Mouse (Mus musculus): ENCODE data around the gene Rrp15. TPM values are rescaled to one million over a fixed set of nuclear protein-coding genes. Genes with fewer than 3 reads are reported as not detected.
A peak's percentile ranks its signal among the peaks of the same experiment; 100 is the strongest.
"Not testable (repeated sequence)": the region's sequence is repeated elsewhere in the genome, so short reads cannot be mapped to it uniquely, and the experiment has no call there.

The Rrp15 gene
- polyA plus RNA-seq (2015; fragmentation: Nextera tagmentation; extraction: Ambion mirVana): 30.8 and 31.4 TPM in 2 replicates

GRCm38 (mm10) chr1:186748724-186749653 lies at the start of gene Rrp15:
Gene Rrp15 (minus strand): TSS chr1:186749358.
- Histone ChIP-seq H3K36me3 (no peaks in the 10 kb centered on the region), H3K4me2 (peak within 1 kb of the TSS; percentile 70), H3K4me1 (replicated peaks) (peaks cover 22% of the 10 kb centered on the region), H3K9ac (peak within 1 kb of the TSS; percentile 78), H3K27me3 (no peaks in the 10 kb centered on the region), H3K4me3 (peak within 1 kb of the TSS; percentile 74), H3K9me3 (no peaks in the 10 kb centered on the region), H3K27ac (replicated peaks) (peak within 1 kb of the TSS; percentile 85)
- peak; percentile 93 for ATAC-seq (ENCODE audit: low FRiP score, low read depth)
- 0% methylated on average over 46 of the region's 46 CpGs for WGBS

GRCm38 (mm10) chr1:186797991-186798390 lies 48.8 kb upstream of the Rrp15 start:
- Histone ChIP-seq H3K4me1 (replicated peaks) (no peaks in the 10 kb centered on the region), H3K9ac (no peak overlapping the region), H3K27me3 (no peaks in the 10 kb centered on the region), H3K4me2 (no peak overlapping the region), H3K27ac (replicated peaks) (no peak overlapping the region), H3K9me3 (no peaks in the 10 kb centered on the region), H3K4me3 (no peak overlapping the region), H3K36me3 (no peaks in the 10 kb centered on the region)
- ATAC-seq (ENCODE audit: low FRiP score, low read depth): no peak
- WGBS: 49% methylated on average over 6 of the region's 6 CpGs

GRCm38 (mm10) chr1:186785359-186785758 lies 36.2 kb upstream of the Rrp15 start:
- H3K4me3 ChIP-seq: no peak overlapping the region
- no peak overlapping the region for H3K9ac ChIP-seq
- 84% methylated on average over 4 of the region's 4 CpGs for WGBS
- H3K27me3 ChIP-seq: no peaks in the 10 kb centered on the region
- no peaks in the 10 kb centered on the region for H3K36me3 ChIP-seq
- no peaks in the 10 kb centered on the region for H3K4me1 ChIP-seq (replicated peaks)
- H3K4me2 ChIP-seq: no peak overlapping the region
- H3K27ac ChIP-seq (replicated peaks): no peak overlapping the region
- ATAC-seq (ENCODE audit: low FRiP score, low read depth): no peak
- no peaks in the 10 kb centered on the region for H3K9me3 ChIP-seq

GRCm38 (mm10) chr1:186780826-186781225 lies 31.7 kb upstream of the Rrp15 start:
- H3K9me3 ChIP-seq: no peaks in the 10 kb centered on the region
- H3K4me2 ChIP-seq: no peak overlapping the region
- no peaks in the 10 kb centered on the region for H3K4me1 ChIP-seq (replicated peaks)
- no peaks in the 10 kb centered on the region for H3K27me3 ChIP-seq
- no peak for ATAC-seq (ENCODE audit: low FRiP score, low read depth)
- no peak overlapping the region for H3K27ac ChIP-seq (replicated peaks)
- H3K4me3 ChIP-seq: no peak overlapping the region
- H3K9ac ChIP-seq: no peak overlapping the region
- 75% methylated on average over 2 of the region's 2 CpGs for WGBS
- no peaks in the 10 kb centered on the region for H3K36me3 ChIP-seq

- Histone ChIP-seq H3K9me3 (no peaks in the 10 kb centered on the region), H3K4me1 (replicated peaks) (no peaks in the 10 kb centered on the region), H3K27ac (replicated peaks) (no peak overlapping the region), H3K27me3 (no peaks in the 10 kb centered on the region), H3K4me3 (no peak overlapping the region), H3K9ac (no peak overlapping the region), H3K36me3 (no peaks in the 10 kb centered on the region), H3K4me2 (no peak overlapping the region)
- no peak for ATAC-seq (ENCODE audit: low FRiP score, low read depth)
- 78% methylated on average over 3 of the region's 3 CpGs for WGBS
These were observed 24.0 kb upstream of the Rrp15 start for GRCm38 (mm10) chr1:186773124-186773523.

GRCm38 (mm10) chr1:186772547-186773077 lies 23.5 kb upstream of the Rrp15 start:
- Histone ChIP-seq H3K4me2 (no peak overlapping the region), H3K9me3 (no peaks in the 10 kb centered on the region), H3K9ac (no peak overlapping the region), H3K36me3 (no peaks in the 10 kb centered on the region), H3K4me3 (no peak overlapping the region), H3K27me3 (no peaks in the 10 kb centered on the region), H3K4me1 (replicated peaks) (no peaks in the 10 kb centered on the region), H3K27ac (replicated peaks) (no peak overlapping the region)
- ATAC-seq (ENCODE audit: low FRiP score, low read depth): no peak
- 76% methylated on average over 8 of the region's 8 CpGs for WGBS

- no peaks in the 10 kb centered on the region for H3K36me3 ChIP-seq
- WGBS: 86% methylated on average over 6 of the region's 6 CpGs
- H3K9me3 ChIP-seq: no peaks in the 10 kb centered on the region
- no peaks in the 10 kb centered on the region for H3K4me1 ChIP-seq (replicated peaks)
- no peaks in the 10 kb centered on the region for H3K27me3 ChIP-seq
- no peak overlapping the region for H3K27ac ChIP-seq (replicated peaks)
- ATAC-seq (ENCODE audit: low FRiP score, low read depth): no peak
- H3K4me2 ChIP-seq: no peak overlapping the region
- H3K9ac ChIP-seq: no peak overlapping the region
- H3K4me3 ChIP-seq: no peak overlapping the region
These were observed 22.8 kb upstream of the Rrp15 start for GRCm38 (mm10) chr1:186772005-186772404.

- Histone ChIP-seq H3K4me3 (no peak overlapping the region), H3K27me3 (no peaks in the 10 kb centered on the region), H3K9ac (no peak overlapping the region), H3K36me3 (no peaks in the 10 kb centered on the region), H3K4me1 (replicated peaks) (no peaks in the 10 kb centered on the region), H3K9me3 (no peaks in the 10 kb centered on the region), H3K4me2 (no peak overlapping the region), H3K27ac (replicated peaks) (no peak overlapping the region)
- 70% methylated on average over 5 of the region's 5 CpGs for WGBS
- no peak for ATAC-seq (ENCODE audit: low FRiP score, low read depth)
These were observed 21.5 kb upstream of the Rrp15 start for GRCm38 (mm10) chr1:186770659-186771058.

- ATAC-seq (ENCODE audit: low FRiP score, low read depth): no peak
- H3K9ac ChIP-seq: no peak overlapping the region
These were observed 19.2 kb upstream of the Rrp15 start for GRCm38 (mm10) chr1:186768392-186768791.

GRCm38 (mm10) chr1:186763451-186763850 lies 14.3 kb upstream of the Rrp15 start:
- H3K9ac ChIP-seq; ATAC-seq (ENCODE audit: low FRiP score, low read depth); H3K4me2 ChIP-seq; H3K36me3 ChIP-seq; H3K4me3 ChIP-seq; H3K4me1 ChIP-seq (replicated peaks); H3K9me3 ChIP-seq; H3K27ac ChIP-seq (replicated peaks); H3K27me3 ChIP-seq: not testable (repeated sequence)
- WGBS: 73% methylated on average over 6 of the region's 6 CpGs

More at GRCm38 (mm10) chr1:186768392-186768791, 19.2 kb upstream of the Rrp15 start:
- no peaks in the 10 kb centered on the region for H3K27me3 ChIP-seq
- H3K9me3 ChIP-seq: no peaks in the 10 kb centered on the region
- 82% methylated on average over 1 of the region's 1 CpGs for WGBS
- H3K36me3 ChIP-seq: no peaks in the 10 kb centered on the region
- H3K27ac ChIP-seq (replicated peaks): no peak overlapping the region
- H3K4me1 ChIP-seq (replicated peaks): no peaks in the 10 kb centered on the region
- no peak overlapping the region for H3K4me3 ChIP-seq
- H3K4me2 ChIP-seq: no peak overlapping the region

GRCm38 (mm10) chr1:186749675-186750283 lies 621 bp upstream of the Rrp15 start:
- peak; percentile 61; the same call in 1 of the 2 replicates for ATAC-seq (ENCODE audit: low FRiP score, low read depth)
- H3K4me3 ChIP-seq: peak overlapping the region; percentile 74
- no peaks in the 10 kb centered on the region for H3K36me3 ChIP-seq
- peak overlapping the region; percentile 78 for H3K9ac ChIP-seq
- peaks cover 22% of the 10 kb centered on the region for H3K4me1 ChIP-seq (replicated peaks)
- no peaks in the 10 kb centered on the region for H3K9me3 ChIP-seq
- no peaks in the 10 kb centered on the region for H3K27me3 ChIP-seq
- 38% methylated on average over 10 of the region's 10 CpGs for WGBS
- H3K4me2 ChIP-seq: peak overlapping the region; percentile 70
- peak overlapping the region; percentile 85 for H3K27ac ChIP-seq (replicated peaks)

GRCm38 (mm10) chr1:186739828-186740227 lies 9.3 kb downstream of the Rrp15 start:
- no peaks in the 10 kb centered on the region for H3K9me3 ChIP-seq
- peaks cover 31% of the 10 kb centered on the region for H3K36me3 ChIP-seq
- ATAC-seq (ENCODE audit: low FRiP score, low read depth): no peak

More at GRCm38 (mm10) chr1:186739828-186740227, 9.3 kb downstream of the Rrp15 start:
- WGBS: 87% methylated on average over 7 of the region's 7 CpGs
- Histone ChIP-seq H3K27ac (replicated peaks) (no peak overlapping the region), H3K4me2 (no peak overlapping the region), H3K27me3 (no peaks in the 10 kb centered on the region), H3K4me1 (replicated peaks) (no peaks in the 10 kb centered on the region), H3K4me3 (no peak overlapping the region), H3K9ac (no peak overlapping the region)
